Mouse (Mus musculus): ENCODE results near the gene Exoc6. TPM values are rescaled to one million over a fixed set of nuclear protein-coding genes. Genes with fewer than 3 reads are reported as not detected.

Exoc6 gene
- polyA plus RNA-seq, 1 experiment from 2014 or later = 18.9 TPM

GRCm38 (mm10) chr19:37555863-37556566, 5.8 kb downstream of the Exoc6 start:
- Histone ChIP-seq H3K9me3 (ENCODE audit: low read length) (no peaks in the 10 kb centered on the region), H3K27ac (ENCODE audit: low read depth) (peak overlapping the region; percentile 55), H3K9ac (replicated peaks) (no peak overlapping the region), H3K4me1 (ENCODE audit: insufficient read depth) (peaks cover 77% of the 10 kb centered on the region), H3K4me2 (ENCODE audit: low read depth, low read length) (peak overlapping the region; percentile 65), H3K36me3 (replicated peaks; ENCODE audit: insufficient read depth, low read length) (no peaks in the 10 kb centered on the region), H3K4me3 (ENCODE audit: low read depth, low read length) (peak overlapping the region; percentile 13; the same call in 1 of the 2 replicates), H3K27me3 (ENCODE audit: insufficient read depth, low read length) (no peaks in the 10 kb centered on the region)
- ATAC-seq (peak; percentile 46), DNase-seq (no peak)
- 53% methylated on average over 6 of the region's 6 CpGs for WGBS (ENCODE audit: insufficient replicate concordance)
- TF ChIP-seq CTCF (IDR thresholded peaks at IDR 0.05; ENCODE audit: low read depth) (no peak), EP300 (IDR thresholded peaks at IDR 0.05; ENCODE audit: low read depth) (peak; percentile 91)

GRCm38 (mm10) chr19:37557898-37558297, 7.7 kb downstream of the Exoc6 start:
- ATAC-seq (no peak), DNase-seq (no peak)
- Histone ChIP-seq H3K9ac (replicated peaks) (no peak overlapping the region), H3K36me3 (replicated peaks; ENCODE audit: insufficient read depth, low read length) (no peaks in the 10 kb centered on the region), H3K4me1 (ENCODE audit: insufficient read depth) (peaks cover 77% of the 10 kb centered on the region), H3K27me3 (ENCODE audit: insufficient read depth, low read length) (no peaks in the 10 kb centered on the region), H3K4me2 (ENCODE audit: low read depth, low read length) (no peak overlapping the region), H3K4me3 (ENCODE audit: low read depth, low read length) (no peak overlapping the region), H3K27ac (ENCODE audit: low read depth) (peak overlapping the region; percentile 41; the same call in 1 of the 2 replicates), H3K9me3 (ENCODE audit: low read length) (no peaks in the 10 kb centered on the region)
- WGBS (ENCODE audit: insufficient replicate concordance) = 47% methylated on average over 3 of the region's 3 CpGs
- TF ChIP-seq EP300 (IDR thresholded peaks at IDR 0.05; ENCODE audit: low read depth) = peak; percentile 54; the same call in 1 of the 2 replicates
- no peak for TF ChIP-seq CTCF (IDR thresholded peaks at IDR 0.05; ENCODE audit: low read depth)

DNA sequence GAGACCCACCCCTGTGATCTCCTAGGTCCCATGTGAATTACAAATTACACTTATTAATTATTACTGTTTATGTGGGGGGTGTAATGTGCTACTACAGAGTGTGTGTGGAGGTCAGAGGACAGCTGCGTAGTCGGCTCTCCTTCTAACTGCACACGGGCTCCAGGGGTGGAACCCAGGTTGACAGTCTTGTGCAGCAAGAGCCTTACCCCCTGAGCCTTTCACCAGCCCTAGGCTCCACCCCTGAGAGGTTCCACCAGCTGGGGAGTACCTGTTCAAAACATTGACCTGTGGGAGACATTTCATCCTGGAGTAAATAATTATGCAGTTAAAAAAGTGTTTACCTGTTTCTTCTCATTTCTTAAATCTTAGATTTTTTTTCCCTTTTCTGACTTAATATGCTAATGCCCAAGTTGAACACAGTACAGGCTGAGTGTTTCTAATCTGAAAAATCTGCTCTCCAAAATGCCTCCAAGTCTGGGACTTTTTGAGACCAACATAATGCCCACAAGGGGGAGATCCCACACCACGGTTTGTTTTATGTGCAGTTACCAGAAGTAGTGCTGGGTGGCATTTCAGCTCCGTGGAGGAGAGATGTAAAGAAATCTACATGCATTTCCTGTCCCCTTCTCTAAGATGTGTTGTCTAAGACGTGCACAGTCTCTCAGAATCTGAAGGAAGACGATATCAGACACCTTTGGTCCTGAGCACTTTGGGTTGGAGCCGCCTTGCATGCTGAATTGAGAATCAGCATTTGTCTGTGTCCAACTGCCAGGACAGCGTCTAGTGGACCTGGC, 9.3 kb downstream of the Exoc6 start:
- DNase-seq (peak; percentile 38), ATAC-seq (peak; percentile 22; the same call in 1 of the 2 replicates)
- 19% methylated on average over 9 of the region's 9 CpGs for WGBS (ENCODE audit: insufficient replicate concordance)
- Histone ChIP-seq H3K4me2 (ENCODE audit: low read depth, low read length) (peak overlapping the region; percentile 58), H3K4me1 (ENCODE audit: insufficient read depth) (peaks cover 64% of the 10 kb centered on the region), H3K27ac (ENCODE audit: low read depth) (peak overlapping the region; percentile 75), H3K9ac (replicated peaks) (peak overlapping the region; percentile 21; the same call in 1 of the 2 replicates), H3K9me3 (ENCODE audit: low read length) (no peaks in the 10 kb centered on the region), H3K36me3 (replicated peaks; ENCODE audit: insufficient read depth, low read length) (no peaks in the 10 kb centered on the region), H3K4me3 (ENCODE audit: low read depth, low read length) (0 out of 2 replicates have a peak overlapping the region, but pooled peaks have one; percentile 1), H3K27me3 (ENCODE audit: insufficient read depth, low read length) (no peaks in the 10 kb centered on the region)
- TF ChIP-seq EP300 (IDR thresholded peaks at IDR 0.05; ENCODE audit: low read depth) (0 out of 2 replicates have a peak, but pooled peaks have one; percentile 28), CTCF (IDR thresholded peaks at IDR 0.05; ENCODE audit: low read depth) (peak; percentile 71)

- Histone ChIP-seq H3K27me3 (ENCODE audit: insufficient read depth, low read length) (no peaks in the 10 kb centered on the region), H3K4me3 (ENCODE audit: low read depth, low read length) (0 out of 2 replicates have a peak overlapping the region, but pooled peaks have one; percentile 1), H3K4me1 (ENCODE audit: insufficient read depth) (peaks cover 62% of the 10 kb centered on the region), H3K9me3 (ENCODE audit: low read length) (no peaks in the 10 kb centered on the region), H3K36me3 (replicated peaks; ENCODE audit: insufficient read depth, low read length) (no peaks in the 10 kb centered on the region), H3K4me2 (ENCODE audit: low read depth, low read length) (peak overlapping the region; percentile 58), H3K9ac (replicated peaks) (no peak overlapping the region), H3K27ac (ENCODE audit: low read depth) (peak overlapping the region; percentile 75)
- TF ChIP-seq CTCF (IDR thresholded peaks at IDR 0.05; ENCODE audit: low read depth) = peak; percentile 22
- no peak for TF ChIP-seq EP300 (IDR thresholded peaks at IDR 0.05; ENCODE audit: low read depth)
- 18% methylated on average over 6 of the region's 6 CpGs for WGBS (ENCODE audit: insufficient replicate concordance)
- DNase-seq = no peak
- no peak for ATAC-seq
These were observed 9.8 kb downstream of the Exoc6 start for GRCm38 (mm10) chr19:37560080-37560427.

DNA sequence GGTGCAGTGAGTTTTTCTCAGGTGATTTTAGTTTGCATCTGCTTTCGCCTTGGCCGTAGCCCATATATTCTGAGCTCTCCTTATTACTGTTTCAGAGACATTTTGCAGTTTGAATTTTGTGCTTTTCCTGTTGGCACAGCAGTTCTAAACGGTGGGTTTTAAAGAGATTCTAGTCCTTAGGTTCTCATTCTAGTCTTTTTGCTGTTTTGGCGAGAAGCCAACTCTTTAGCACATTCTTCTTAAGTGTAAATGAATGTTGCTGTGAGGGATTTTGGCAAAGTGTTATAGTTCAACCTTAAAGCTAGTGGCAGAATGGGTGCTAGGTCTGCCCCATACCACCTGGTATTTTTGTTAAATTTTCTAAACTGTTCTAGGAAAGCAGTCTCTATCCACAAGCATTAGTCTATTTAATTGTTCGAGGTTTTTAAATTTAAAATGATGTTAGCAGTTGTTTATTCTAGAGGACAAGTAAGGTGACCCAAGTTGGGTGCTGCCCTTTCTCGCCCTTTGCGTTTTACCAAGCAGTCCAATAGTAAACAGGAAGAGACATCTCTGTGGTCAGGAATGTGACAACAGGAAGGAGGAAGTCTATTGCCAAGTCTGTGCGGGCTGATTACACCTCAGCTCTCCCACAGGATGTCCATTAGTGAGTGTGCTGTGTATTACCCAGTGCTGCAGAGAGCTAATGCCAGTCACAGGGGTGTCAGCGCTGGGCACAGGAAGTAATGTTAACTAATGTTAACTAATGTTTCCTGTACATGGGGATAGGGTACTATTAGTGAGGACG, 11.1 kb downstream of the Exoc6 start:
- no peak overlapping the region for H3K4me3 ChIP-seq (ENCODE audit: low read depth, low read length)
- no peaks in the 10 kb centered on the region for H3K27me3 ChIP-seq (ENCODE audit: insufficient read depth, low read length)
- WGBS (ENCODE audit: insufficient replicate concordance) = 34% methylated on average over 10 of the region's 10 CpGs
- H3K4me1 ChIP-seq (ENCODE audit: insufficient read depth) = peaks cover 52% of the 10 kb centered on the region
- peak overlapping the region; percentile 75 for H3K27ac ChIP-seq (ENCODE audit: low read depth)
- H3K9ac ChIP-seq (replicated peaks) = 0 out of 2 replicates have a peak overlapping the region, but pooled peaks have one; percentile 12
- H3K4me2 ChIP-seq (ENCODE audit: low read depth, low read length) = peak overlapping the region; percentile 55
- no peak for TF ChIP-seq CTCF (IDR thresholded peaks at IDR 0.05; ENCODE audit: low read depth)
- peak; percentile 86 for TF ChIP-seq EP300 (IDR thresholded peaks at IDR 0.05; ENCODE audit: low read depth)
- ATAC-seq (peak; percentile 86), DNase-seq (peak; percentile 59)
- no peaks in the 10 kb centered on the region for H3K36me3 ChIP-seq (replicated peaks; ENCODE audit: insufficient read depth, low read length)
- no peaks in the 10 kb centered on the region for H3K9me3 ChIP-seq (ENCODE audit: low read length)
